Mouse (Mus musculus): ENCODE measurements around the gene Ninj2.

The Ninj2 gene

GRCm38 (mm10) chr6:120172294-120173017, 79.3 kb downstream of the Ninj2 start:
- in situ Hi-C loops (cut with MboI; ENCODE audit: low sequenced_read_pairs) = no loop called here

GRCm38 (mm10) chr6:120174028-120174601, 81.0 kb downstream of the Ninj2 start:
- in situ Hi-C loops (cut with MboI; ENCODE audit: low sequenced_read_pairs) = no loop called here

GRCm38 (mm10) chr6:120174602-120175115, 81.5 kb downstream of the Ninj2 start:
- in situ Hi-C loops (cut with MboI; ENCODE audit: low sequenced_read_pairs) = loop anchor here (25.0 kb wide), 1 partner anchor 137 kb away; the partner anchor contains the start of gene Wnk1

GRCm38 (mm10) chr6:120175650-120176049, 82.5 kb downstream of the Ninj2 start:
- in situ Hi-C loops (cut with MboI; ENCODE audit: low sequenced_read_pairs) = loop anchor here (25.0 kb wide), 1 partner anchor 138 kb away; the partner anchor contains the start of gene Wnk1

GRCm38 (mm10) chr6:120179044-120179755, 86.0 kb downstream of the Ninj2 start:
- in situ Hi-C loops (cut with MboI; ENCODE audit: low sequenced_read_pairs) = loop anchor here (25.0 kb wide), 1 partner anchor 142 kb away; the partner anchor contains the start of gene Wnk1

- in situ Hi-C loops (cut with MboI; ENCODE audit: low sequenced_read_pairs) = loop anchor here (10.0 to 25.0 kb wide), 2 partner anchors 75 to 142 kb away; partner anchors contain the start of gene Wnk1
Observed at GRCm38 (mm10) chr6:120179756-120180206, 86.6 kb downstream of the Ninj2 start.

- in situ Hi-C loops (cut with MboI; ENCODE audit: low sequenced_read_pairs) = loop anchor here (10.0 to 25.0 kb wide), 2 partner anchors 76 to 143 kb away; partner anchors contain the start of gene Wnk1
Observed at GRCm38 (mm10) chr6:120180492-120180891, 87.3 kb downstream of the Ninj2 start.

- in situ Hi-C loops (cut with MboI; ENCODE audit: low sequenced_read_pairs) = loop anchor here (10.0 to 25.0 kb wide), 2 partner anchors 77 to 145 kb away; partner anchors contain the start of gene Wnk1
Observed at GRCm38 (mm10) chr6:120182160-120182559, 89.0 kb downstream of the Ninj2 start.

- in situ Hi-C loops (cut with MboI; ENCODE audit: low sequenced_read_pairs) = loop anchor here (10.0 to 25.0 kb wide), 2 partner anchors 79 to 146 kb away; partner anchors contain the start of gene Wnk1
Observed at GRCm38 (mm10) chr6:120183771-120184170, 90.6 kb downstream of the Ninj2 start.

GRCm38 (mm10) chr6:120185012-120185730, 92.0 kb downstream of the Ninj2 start:
- in situ Hi-C loops (cut with MboI; ENCODE audit: low sequenced_read_pairs) = loop anchor here (10.0 to 25.0 kb wide), 2 partner anchors 80 to 148 kb away; partner anchors contain the start of gene Wnk1

GRCm38 (mm10) chr6:120185756-120186155, 92.6 kb downstream of the Ninj2 start:
- in situ Hi-C loops (cut with MboI; ENCODE audit: low sequenced_read_pairs) = loop anchor here (10.0 to 25.0 kb wide), 2 partner anchors 81 to 148 kb away; partner anchors contain the start of gene Wnk1

- in situ Hi-C loops (cut with MboI; ENCODE audit: low sequenced_read_pairs) = loop anchor here (10.0 to 25.0 kb wide), 2 partner anchors 82 to 149 kb away; partner anchors contain the start of gene Wnk1
Observed at GRCm38 (mm10) chr6:120186594-120186993, 93.4 kb downstream of the Ninj2 start.

GRCm38 (mm10) chr6:120187587-120188176, 94.5 kb downstream of the Ninj2 start:
- in situ Hi-C loops (cut with MboI; ENCODE audit: low sequenced_read_pairs) = loop anchor here (10.0 to 25.0 kb wide), 2 partner anchors 83 to 150 kb away; partner anchors contain the start of gene Wnk1

- in situ Hi-C loops (cut with MboI; ENCODE audit: low sequenced_read_pairs) = loop anchor here (10.0 to 25.0 kb wide), 2 partner anchors 84 to 151 kb away; partner anchors contain the start of gene Wnk1
Observed at GRCm38 (mm10) chr6:120188376-120189235, 95.5 kb downstream of the Ninj2 start.

GRCm38 (mm10) chr6:120189287-120189686, 96.1 kb downstream of the Ninj2 start:
- in situ Hi-C loops (cut with MboI; ENCODE audit: low sequenced_read_pairs) = loop anchor here (10.0 to 25.0 kb wide), 2 partner anchors 84 to 152 kb away; partner anchors contain the start of gene Wnk1

GRCm38 (mm10) chr6:120190365-120190764, 97.2 kb downstream of the Ninj2 start:
- in situ Hi-C loops (cut with MboI; ENCODE audit: low sequenced_read_pairs) = loop anchor here (25.0 kb wide), 1 partner anchor 153 kb away; the partner anchor contains the start of gene Wnk1

- in situ Hi-C loops (cut with MboI; ENCODE audit: low sequenced_read_pairs) = loop anchor here (25.0 kb wide), 1 partner anchor 154 kb away; the partner anchor contains the start of gene Wnk1
Observed at GRCm38 (mm10) chr6:120190912-120191311, 97.8 kb downstream of the Ninj2 start.

Data from CH12F3 (cell line).